Mouse (Mus musculus): ENCODE measurements at regions not wholly inside any gene's neighbourhood (a gene's known extent, or its start where the extent isn't known, plus 50 kb on each side); places are given as distances from the start of the nearest gene placed in this dataset.
"Not testable (repeated sequence)": the region's sequence is repeated elsewhere in the genome, so short reads cannot be mapped to it uniquely, and the experiment has no call there.

DNA sequence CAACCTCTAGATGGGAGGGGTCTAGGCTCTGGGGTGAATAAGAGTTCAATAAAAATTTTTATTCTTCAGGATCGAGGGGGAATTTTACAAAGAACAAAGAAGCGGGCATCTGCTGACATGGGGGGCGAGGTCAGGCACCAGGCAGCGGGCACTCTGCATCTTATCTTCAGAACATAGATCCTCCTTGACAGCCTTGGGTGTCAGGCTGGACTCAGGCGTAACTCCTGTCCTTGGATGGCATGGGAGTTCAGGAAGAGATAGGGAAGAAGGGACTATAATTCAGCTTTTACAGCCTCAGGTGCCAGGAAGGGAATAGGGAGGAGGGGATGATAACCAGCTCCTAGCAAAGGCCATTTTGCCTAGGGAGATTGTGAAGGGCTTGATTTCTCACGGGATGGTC lies 753.1 kb downstream of the Gm10330 start:
- not testable (repeated sequence) for H3K36me3 ChIP-seq; H3K9ac ChIP-seq; H3K4me2 ChIP-seq (replicated peaks); H3K4me1 ChIP-seq; H3K27ac ChIP-seq (replicated peaks); H3K27me3 ChIP-seq; H3K9me3 ChIP-seq (replicated peaks); ATAC-seq (ENCODE audit: insufficient number of reproducible peaks, low FRiP score, low TSS enrichment, low read depth); H3K4me3 ChIP-seq (replicated peaks)
- 91% methylated on average over 5 of the region's 6 CpGs for WGBS

DNA sequence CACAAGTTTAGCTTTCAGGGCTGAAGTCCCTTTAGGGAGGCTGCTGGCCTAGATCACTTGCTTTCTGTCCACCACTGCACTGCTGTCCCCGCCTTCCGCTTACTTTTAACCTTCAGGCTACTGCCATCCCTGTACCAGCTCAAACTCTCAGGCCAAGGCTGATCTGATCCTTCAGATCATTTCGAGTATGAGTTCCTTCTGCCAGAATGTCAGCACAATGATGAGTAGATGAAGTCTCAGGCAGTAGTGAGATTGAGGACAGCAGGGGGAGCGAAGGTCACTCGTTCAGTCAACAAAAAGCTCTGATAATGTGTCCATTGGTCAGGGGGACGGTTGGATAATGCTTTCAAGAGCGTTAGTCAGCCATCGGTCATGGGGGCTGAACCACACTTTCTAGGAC lies 756.5 kb downstream of the Gm10330 start:
- H3K27ac ChIP-seq (replicated peaks); H3K4me3 ChIP-seq (replicated peaks); H3K9me3 ChIP-seq (replicated peaks); H3K36me3 ChIP-seq; ATAC-seq (ENCODE audit: insufficient number of reproducible peaks, low FRiP score, low TSS enrichment, low read depth); H3K4me2 ChIP-seq (replicated peaks); H3K4me1 ChIP-seq; H3K9ac ChIP-seq; H3K27me3 ChIP-seq: not testable (repeated sequence)
- WGBS = 74% methylated on average over 8 of the region's 8 CpGs

DNA sequence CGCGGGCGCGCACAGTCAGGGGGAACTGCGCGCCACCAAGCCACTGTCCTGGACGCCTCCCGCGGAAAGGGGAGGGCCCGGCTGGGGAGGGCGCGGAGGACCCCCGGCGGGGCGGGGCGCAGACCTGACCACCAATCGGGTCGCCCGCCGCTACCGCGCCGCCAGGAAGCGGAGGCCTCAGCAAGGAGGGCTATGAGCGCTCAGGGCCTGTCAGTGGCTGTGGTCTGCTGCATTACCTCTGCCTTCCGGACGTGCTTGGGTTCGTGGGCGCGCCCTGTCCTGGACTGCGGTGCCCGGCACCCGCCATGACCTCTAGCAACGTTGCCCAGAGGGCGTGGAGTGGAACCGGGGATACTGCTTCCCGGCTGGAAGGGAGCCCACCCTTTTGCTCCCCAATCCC lies 769.9 kb downstream of the Gm10330 start:
- WGBS = under 1% methylated on average over 37 of the region's 37 CpGs
- H3K9ac ChIP-seq; H3K9me3 ChIP-seq (replicated peaks); H3K36me3 ChIP-seq; H3K4me1 ChIP-seq; H3K27me3 ChIP-seq; ATAC-seq (ENCODE audit: insufficient number of reproducible peaks, low FRiP score, low TSS enrichment, low read depth); H3K27ac ChIP-seq (replicated peaks): not testable (repeated sequence)
- peak overlapping the region; percentile 45 for H3K4me3 ChIP-seq (replicated peaks)
- peak overlapping the region; percentile 47 for H3K4me2 ChIP-seq (replicated peaks)

DNA sequence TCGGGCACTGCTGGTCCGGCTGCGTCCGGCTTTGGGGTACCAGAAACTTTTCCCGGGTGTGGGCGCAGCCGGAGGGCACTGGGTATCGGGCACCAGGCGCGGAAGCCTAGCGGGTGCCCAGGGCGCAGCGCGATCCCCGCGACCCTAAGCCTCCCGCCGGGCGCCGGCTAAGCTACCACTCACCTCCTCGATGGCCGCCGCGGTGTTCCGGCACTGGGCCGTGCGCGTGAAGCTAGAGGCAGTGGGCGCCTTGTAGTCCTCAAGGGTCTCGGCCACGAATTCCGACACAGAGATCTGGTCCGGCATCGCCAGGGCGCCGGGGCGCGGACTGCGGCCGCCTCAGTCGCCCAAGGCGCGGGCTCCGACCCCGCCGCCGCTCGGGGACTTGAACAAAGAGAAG lies 770.4 kb downstream of the Gm10330 start:
- not testable (repeated sequence) for H3K27me3 ChIP-seq; H3K4me1 ChIP-seq; H3K9me3 ChIP-seq (replicated peaks); H3K36me3 ChIP-seq; H3K27ac ChIP-seq (replicated peaks); H3K9ac ChIP-seq; ATAC-seq (ENCODE audit: insufficient number of reproducible peaks, low FRiP score, low TSS enrichment, low read depth)
- peak overlapping the region; percentile 45 for H3K4me3 ChIP-seq (replicated peaks)
- peak overlapping the region; percentile 47 for H3K4me2 ChIP-seq (replicated peaks)
- WGBS = under 1% methylated on average over 28 of the region's 48 CpGs
